Mouse (Mus musculus) forebrain, embryonic 16.5 days (tissue): ENCODE measurements at regions not wholly inside any gene's neighbourhood (a gene's known extent, or its start where the extent isn't known, plus 50 kb on each side); places are given as distances from the start of the nearest gene placed in this dataset.

ENCODE experiments used
- ATAC-seq: fragments of 200-750 bp; cut with Nextera tagmentation; 2 replicates; pipeline ENCODE4 v1.8.0; 2017; ENCODE audit warnings: mild to moderate bottlenecking, moderate library complexity
- H3K27ac ChIP-seq: fragments of 300-500 bp; sonication (generic); 2 replicates; pipeline ENCODE4 v1.5.1; 2014; ENCODE audit warnings: low read length, control low read depth
- H3K27me3 ChIP-seq: fragments of 300-500 bp; sonication (generic); replicated peaks from 2 replicates; pipeline ENCODE4 v1.6.1; 2014; ENCODE audit warnings: low read length; ENCODE audit not compliant: control insufficient read depth, insufficient read depth
- H3K36me3 ChIP-seq: fragments of 300-500 bp; sonication (generic); 2 replicates; pipeline ENCODE4 v1.6.1; 2014; ENCODE audit not compliant: control insufficient read depth, insufficient read depth
- H3K4me1 ChIP-seq: fragments of 300-500 bp; sonication (generic); replicated peaks from 2 replicates; pipeline ENCODE4 v1.6.1; 2014; ENCODE audit warnings: low read length; ENCODE audit not compliant: control insufficient read depth, insufficient read depth
- H3K4me2 ChIP-seq: fragments of 300-500 bp; sonication (generic); 2 replicates; pipeline ENCODE4 v1.6.1; 2014; ENCODE audit warnings: mild to moderate bottlenecking, low read length, control low read depth
- H3K4me3 ChIP-seq: fragments of 300-500 bp; sonication (generic); replicated peaks from 2 replicates; pipeline ENCODE4 v1.5.1; 2014; ENCODE audit warnings: mild to moderate bottlenecking, low read length, control low read depth
- H3K9ac ChIP-seq: fragments of 300-500 bp; sonication (generic); replicated peaks from 2 replicates; pipeline ENCODE4 v1.6.1; 2014; ENCODE audit warnings: low read depth, low read length, control low read depth
- H3K9me3 ChIP-seq: fragments of 300-500 bp; sonication (generic); 2 replicates; pipeline ENCODE4 v1.6.1; 2016; ENCODE audit warnings: low read length; ENCODE audit not compliant: control insufficient read depth
- WGBS: fragments of 180-500 bp; shearing (Covaris S2); extraction: QIAGEN DNeasy Blood & Tissue Kit; methylation state at CpG from one replicate; pipeline ENCODE4 v1.1.7; 2014; 5-methylcytosine and 5-hydroxymethylcytosine counted together

- Histone ChIP-seq H3K27me3 (no peaks in the 10 kb centered on the region), H3K9me3 (no peaks in the 10 kb centered on the region), H3K27ac (peak overlapping the region; percentile 64), H3K4me2 (peak overlapping the region; percentile 22), H3K4me3 (peak overlapping the region; percentile 3), H3K9ac (no peak overlapping the region; the same call in 1 of the 2 replicates), H3K4me1 (peaks cover 9% of the 10 kb centered on the region), H3K36me3 (no peaks in the 10 kb centered on the region)
- no peak for ATAC-seq
- 7% methylated on average over 4 of the region's 4 CpGs for WGBS
Measured at GRCm38 (mm10) chr3:16941146-16941545, 934.9 kb upstream of the Gm5150 start.

GRCm38 (mm10) chr3:16939533-16939932, 933.3 kb upstream of the Gm5150 start:
- WGBS, result 17% methylated on average over 6 of the region's 6 CpGs

GRCm38 (mm10) chr3:16939127-16939526, 932.9 kb upstream of the Gm5150 start:
- no peaks in the 10 kb centered on the region for H3K27me3 ChIP-seq
- peak overlapping the region; percentile 50 for H3K4me2 ChIP-seq
- peaks cover 9% of the 10 kb centered on the region for H3K4me1 ChIP-seq
- peak; percentile 20; the same call in 1 of the 2 replicates for ATAC-seq
- no peak overlapping the region for H3K9ac ChIP-seq
- H3K27ac ChIP-seq, result peak overlapping the region; percentile 94
- H3K4me3 ChIP-seq, result no peak overlapping the region
- H3K9me3 ChIP-seq, result no peaks in the 10 kb centered on the region
- no peaks in the 10 kb centered on the region for H3K36me3 ChIP-seq
- 42% methylated on average over 5 of the region's 5 CpGs for WGBS

More at GRCm38 (mm10) chr3:16939533-16939932, 933.3 kb upstream of the Gm5150 start:
- Histone ChIP-seq H3K9me3 (no peaks in the 10 kb centered on the region), H3K36me3 (no peaks in the 10 kb centered on the region), H3K27me3 (no peaks in the 10 kb centered on the region), H3K4me1 (peaks cover 9% of the 10 kb centered on the region), H3K4me3 (no peak overlapping the region), H3K4me2 (no peak overlapping the region; the same call in 1 of the 2 replicates), H3K9ac (no peak overlapping the region), H3K27ac (peak overlapping the region; percentile 85)
- peak; percentile 65 for ATAC-seq

- peak overlapping the region; percentile 94 for H3K27ac ChIP-seq
- H3K4me2 ChIP-seq, result peak overlapping the region; percentile 50
- WGBS, result 13% methylated on average over 11 of the region's 11 CpGs
- peak overlapping the region; percentile 46; the same call in 1 of the 2 replicates for H3K9ac ChIP-seq
- peak overlapping the region; percentile 22 for H3K4me3 ChIP-seq
- peak; percentile 82 for ATAC-seq
- no peaks in the 10 kb centered on the region for H3K36me3 ChIP-seq
- peaks cover 9% of the 10 kb centered on the region for H3K4me1 ChIP-seq
- no peaks in the 10 kb centered on the region for H3K27me3 ChIP-seq
- H3K9me3 ChIP-seq, result no peaks in the 10 kb centered on the region
Measured at GRCm38 (mm10) chr3:16938491-16939001, 932.3 kb upstream of the Gm5150 start.

- no peak overlapping the region for H3K4me3 ChIP-seq
- 0 out of 2 replicates have a peak overlapping the region, but pooled peaks have one; percentile 37 for H3K27ac ChIP-seq
- ATAC-seq, result peak; percentile 51
- H3K4me1 ChIP-seq, result 0 out of 2 replicates have a peak, but pooled peaks cover 2% of the 10 kb centered on the region
- H3K9ac ChIP-seq, result no peak overlapping the region
- no peaks in the 10 kb centered on the region for H3K27me3 ChIP-seq
- H3K4me2 ChIP-seq, result no peak overlapping the region
- H3K36me3 ChIP-seq, result no peaks in the 10 kb centered on the region
- no peaks in the 10 kb centered on the region for H3K9me3 ChIP-seq
- WGBS, result 11% methylated on average over 3 of the region's 3 CpGs
Measured at GRCm38 (mm10) chr3:16930299-16930698, 924.1 kb upstream of the Gm5150 start.

- Histone ChIP-seq H3K9ac (no peak overlapping the region), H3K4me3 (no peak overlapping the region), H3K4me2 (no peak overlapping the region), H3K27me3 (no peaks in the 10 kb centered on the region), H3K9me3 (no peaks in the 10 kb centered on the region), H3K36me3 (no peaks in the 10 kb centered on the region), H3K27ac (no peak overlapping the region), H3K4me1 (0 out of 2 replicates have a peak, but pooled peaks cover 2% of the 10 kb centered on the region)
- 79% methylated on average over 1 of the region's 1 CpGs for WGBS
- ATAC-seq, result 0 out of 2 replicates have a peak, but pooled peaks have one; percentile 27
Measured at GRCm38 (mm10) chr3:16929846-16930245, 923.6 kb upstream of the Gm5150 start.

GRCm38 (mm10) chr3:16924018-16924417, 917.8 kb upstream of the Gm5150 start:
- Histone ChIP-seq H3K4me3 (no peak overlapping the region), H3K27ac (no peak overlapping the region), H3K4me2 (no peak overlapping the region), H3K9me3 (no peaks in the 10 kb centered on the region), H3K27me3 (no peaks in the 10 kb centered on the region), H3K9ac (no peak overlapping the region), H3K4me1 (peaks cover 7% of the 10 kb centered on the region), H3K36me3 (no peaks in the 10 kb centered on the region)
- ATAC-seq, result no peak

- H3K27ac ChIP-seq, result no peak overlapping the region
- ATAC-seq, result 0 out of 2 replicates have a peak, but pooled peaks have one; percentile 42
- no peak overlapping the region for H3K4me2 ChIP-seq
- H3K9me3 ChIP-seq, result no peaks in the 10 kb centered on the region
- no peak overlapping the region for H3K4me3 ChIP-seq
- no peaks in the 10 kb centered on the region for H3K36me3 ChIP-seq
- H3K27me3 ChIP-seq, result no peaks in the 10 kb centered on the region
- peaks cover 7% of the 10 kb centered on the region for H3K4me1 ChIP-seq
- no peak overlapping the region for H3K9ac ChIP-seq
Measured at GRCm38 (mm10) chr3:16923234-16923914, 917.1 kb upstream of the Gm5150 start.

GRCm38 (mm10) chr3:16921330-16921729, 915.1 kb upstream of the Gm5150 start:
- peak; percentile 66 for ATAC-seq
- H3K27ac ChIP-seq, result peak overlapping the region; percentile 51
- H3K4me1 ChIP-seq, result peaks cover 7% of the 10 kb centered on the region
- no peaks in the 10 kb centered on the region for H3K27me3 ChIP-seq
- no peaks in the 10 kb centered on the region for H3K9me3 ChIP-seq
- H3K4me3 ChIP-seq, result peak overlapping the region; percentile 6; the same call in 1 of the 2 replicates
- no peaks in the 10 kb centered on the region for H3K36me3 ChIP-seq
- WGBS, result 9% methylated on average over 6 of the region's 6 CpGs
- H3K9ac ChIP-seq, result 0 out of 2 replicates have a peak overlapping the region, but pooled peaks have one; percentile 4
- peak overlapping the region; percentile 43 for H3K4me2 ChIP-seq
